Mouse (Mus musculus): Measurements from ENCODE around the gene Anxa9.

Anxa9 gene

GRCm38 (mm10) chr3:95313476-95313875 is 6.5 kb upstream of the Anxa9 start:
- DNase-seq, result no peak

GRCm38 (mm10) chr3:95312623-95313022 is 5.6 kb upstream of the Anxa9 start:
- DNase-seq, result no peak

- peak; percentile 79 to 84 for DNase-seq
Measured at GRCm38 (mm10) chr3:95310968-95311882, 4.2 kb upstream of the Anxa9 start.

- DNase-seq, result no peak
Measured at GRCm38 (mm10) chr3:95310496-95310895, 3.5 kb upstream of the Anxa9 start.

- no peak for DNase-seq
Measured at GRCm38 (mm10) chr3:95306244-95306643, 732 bp downstream of the Anxa9 start.

GRCm38 (mm10) chr3:95301204-95301796 is 5.7 kb downstream of the Anxa9 start:
- DNase-seq, result no peak

- no peak for DNase-seq
Measured at GRCm38 (mm10) chr3:95298018-95298417, 9.0 kb downstream of the Anxa9 start.

GRCm38 (mm10) chr3:95296103-95296469 is 10.9 kb downstream of the Anxa9 start:
- DNase-seq, result peak; percentile 70 to 76

- DNase-seq, result peak; percentile 29 to 52
Measured at GRCm38 (mm10) chr3:95295321-95296102, 11.5 kb downstream of the Anxa9 start.

- no peak for DNase-seq
Measured at GRCm38 (mm10) chr3:95294718-95295117, 12.3 kb downstream of the Anxa9 start.

- no peak for DNase-seq
Measured at GRCm38 (mm10) chr3:95294316-95294715, 12.7 kb downstream of the Anxa9 start.

GRCm38 (mm10) chr3:95293537-95293936 is 13.4 kb downstream of the Anxa9 start:
- peak in 1 of 2 experiments; percentile 30 for DNase-seq

GRCm38 (mm10) chr3:95292899-95293298 is 14.1 kb downstream of the Anxa9 start:
- no peak for DNase-seq

- DNase-seq, result no peak
Measured at GRCm38 (mm10) chr3:95291041-95291440, 15.9 kb downstream of the Anxa9 start.

GRCm38 (mm10) chr3:95290156-95290555 is 16.8 kb downstream of the Anxa9 start:
- DNase-seq, result no peak

GRCm38 (mm10) chr3:95289419-95289818 is 17.6 kb downstream of the Anxa9 start:
- no peak for DNase-seq

- DNase-seq, result no peak
Measured at GRCm38 (mm10) chr3:95287541-95287940, 19.4 kb downstream of the Anxa9 start.

- DNase-seq, result peak in 1 of 2 experiments; percentile 15
Measured at GRCm38 (mm10) chr3:95286510-95286909, 20.5 kb downstream of the Anxa9 start.

GRCm38 (mm10) chr3:95286011-95286410 is 21.0 kb downstream of the Anxa9 start:
- DNase-seq, result peak in 1 of 2 experiments; percentile 35

GRCm38 (mm10) chr3:95285390-95285789 is 21.6 kb downstream of the Anxa9 start:
- DNase-seq, result no peak

- DNase-seq, result no peak
Measured at GRCm38 (mm10) chr3:95284501-95285281, 22.3 kb downstream of the Anxa9 start.

- DNase-seq, result no peak
Measured at GRCm38 (mm10) chr3:95284062-95284461, 22.9 kb downstream of the Anxa9 start.

- DNase-seq, result no peak
Measured at GRCm38 (mm10) chr3:95283589-95283941, 23.4 kb downstream of the Anxa9 start.

Data from kidney, postnatal 4 days (tissue).